Mouse (Mus musculus) ES-E14 (cell line): ENCODE data around the gene Grap2. TPM values are rescaled to one million over a fixed set of nuclear protein-coding genes. Genes with fewer than 3 reads are reported as not detected.
A peak's percentile ranks its signal among the peaks of the same experiment; 100 is the strongest.

Experiments used
- DNase-seq: peaks from one replicate; pipeline ENCODE4 v3.0.0-alpha.2; 2013; ENCODE audit warnings: low read depth, low spot score
- H3K27ac ChIP-seq: 2 replicates; pipeline ENCODE4 v1.5.1; 2012; ENCODE audit warnings: low read depth, mild to moderate bottlenecking, low read length, moderate library complexity, mixed read lengths; ENCODE audit not compliant: poor library complexity, insufficient read depth, severe bottlenecking
- H3K36me3 ChIP-seq: 2 replicates; pipeline ENCODE4 v1.6.1; 2012; ENCODE audit warnings: mild to moderate bottlenecking, low read length, moderate library complexity, mixed read lengths; ENCODE audit not compliant: control insufficient read depth, poor library complexity, insufficient read depth, severe bottlenecking
- H3K4me1 ChIP-seq, 2 experiments: fragments of 150-350 bp in 1 of 2; sonication (generic) in 1 of 2; 2 replicates each; pipeline ENCODE4 v1.6.1; 2012; ENCODE audit warnings: low read length in 2 of 2, mild to moderate bottlenecking in 1 of 2, mixed read lengths in 1 of 2; ENCODE audit not compliant: control insufficient read depth in 2 of 2, insufficient read depth in 2 of 2, poor library complexity in 1 of 2
- H3K4me3 ChIP-seq, 2 experiments: fragments of 150-350 bp in 1 of 2; sonication (generic) in 1 of 2; 2 replicates each; pipeline ENCODE4 v1.5.1; 2012; ENCODE audit warnings: low read length in 2 of 2, low read depth in 1 of 2, mild to moderate bottlenecking in 1 of 2, mixed read lengths in 1 of 2; ENCODE audit not compliant: insufficient read depth in 1 of 2, poor library complexity in 1 of 2, severe bottlenecking in 1 of 2
- H3K9ac ChIP-seq: 2 replicates; pipeline ENCODE4 v1.6.1; 2012; ENCODE audit warnings: low read depth, mild to moderate bottlenecking, low read length, mixed read lengths; ENCODE audit not compliant: poor library complexity, insufficient read depth, severe bottlenecking
- H3K9me3 ChIP-seq: fragments of 150-350 bp; sonication (generic); 2 replicates; pipeline ENCODE4 v1.6.1; 2012; ENCODE audit warnings: low read depth, mild to moderate bottlenecking, low read length; ENCODE audit not compliant: control insufficient read depth, insufficient read depth
- CHD2 ChIP-seq: IDR thresholded peaks from 2 replicates; pipeline ENCODE4 v1.6.1; 2014; ENCODE audit warnings: mild to moderate bottlenecking, low read depth, low read length, inconsistent platforms
- HCFC1 ChIP-seq: IDR thresholded peaks from 2 replicates; pipeline ENCODE4 v1.6.1; 2012; ENCODE audit warnings: low read length, inconsistent platforms, borderline replicate concordance; ENCODE audit not compliant: insufficient read depth
- MAFK ChIP-seq: IDR thresholded peaks from 2 replicates; pipeline ENCODE4 v1.6.1; 2014; ENCODE audit warnings: mild to moderate bottlenecking, low read depth, low read length, inconsistent platforms; ENCODE audit not compliant: insufficient read depth
- ZC3H11A ChIP-seq: IDR thresholded peaks from 2 replicates; pipeline ENCODE4 v1.6.1; 2012; ENCODE audit warnings: low read depth, mild to moderate bottlenecking, inconsistent platforms, low read length, borderline replicate concordance
- ZNF384 ChIP-seq: IDR thresholded peaks from 2 replicates; pipeline ENCODE4 v1.6.1; 2012; ENCODE audit warnings: low read depth, low read length, inconsistent platforms
- in situ Hi-C, 2 experiments: fragments of 600-800 bp; cut with MboI; formaldehyde crosslinking; loops; one replicate each; pipeline ENCODE4 v1.15.1; 2025; ENCODE audit warnings: low sequenced_read_pairs in 2 of 2, inconsistent platforms in 1 of 2; ENCODE audit not compliant: unreplicated experiment in 2 of 2
- total RNA-seq: library from RNA; depleted of rRNA; stranded (reverse); fragments of 300-350 nt; gene quantifications from 2 replicates; pipeline ENCODE4 v1.2.3, GENCODE M21; 2012

Grap2 gene
- total RNA-seq, 1 experiment: 0.45 TPM

DNA sequence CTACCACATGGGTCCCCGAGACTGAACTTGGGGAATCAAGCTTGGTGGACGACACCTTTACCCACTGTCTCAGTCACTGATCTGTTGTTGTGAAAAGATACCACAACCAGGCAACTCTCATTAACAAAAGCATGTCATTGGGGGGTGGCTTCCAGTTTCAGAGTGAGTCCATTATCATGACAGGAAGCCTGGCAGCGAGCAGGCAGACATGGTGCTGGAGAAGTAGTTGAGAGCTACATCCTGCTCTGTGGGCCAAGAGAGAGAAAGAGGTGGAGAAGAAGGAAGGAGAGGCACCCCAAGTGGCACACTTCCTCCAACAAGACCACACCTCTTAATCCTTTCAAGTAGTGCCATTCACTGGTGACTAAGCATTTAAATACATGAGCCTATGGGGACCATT is 67.5 kb downstream of the Grap2 start:
- Histone ChIP-seq H3K9me3 (no peaks in the 10 kb centered on the region), H3K36me3 (no peaks in the 10 kb centered on the region), H3K4me1 (peaks cover 0 to 9% of the 10 kb centered on the region in 2 experiments; a peak in 1 of 4 replicates), H3K27ac (no peak overlapping the region), H3K4me3 (no peak overlapping the region), H3K9ac (no peak overlapping the region)
- DNase-seq: no peak
- TF ChIP-seq ZNF384: no peak
- no peak for TF ChIP-seq HCFC1
- no peak for TF ChIP-seq ZC3H11A
- TF ChIP-seq MAFK: no peak
- no peak for TF ChIP-seq CHD2
- in situ Hi-C loops: no loop called here

- in situ Hi-C loops: no loop called here
- H3K4me3 ChIP-seq: no peak overlapping the region
Measured at GRCm38 (mm10) chr15:80641702-80642435, 69.5 kb downstream of the Grap2 start.

DNA sequence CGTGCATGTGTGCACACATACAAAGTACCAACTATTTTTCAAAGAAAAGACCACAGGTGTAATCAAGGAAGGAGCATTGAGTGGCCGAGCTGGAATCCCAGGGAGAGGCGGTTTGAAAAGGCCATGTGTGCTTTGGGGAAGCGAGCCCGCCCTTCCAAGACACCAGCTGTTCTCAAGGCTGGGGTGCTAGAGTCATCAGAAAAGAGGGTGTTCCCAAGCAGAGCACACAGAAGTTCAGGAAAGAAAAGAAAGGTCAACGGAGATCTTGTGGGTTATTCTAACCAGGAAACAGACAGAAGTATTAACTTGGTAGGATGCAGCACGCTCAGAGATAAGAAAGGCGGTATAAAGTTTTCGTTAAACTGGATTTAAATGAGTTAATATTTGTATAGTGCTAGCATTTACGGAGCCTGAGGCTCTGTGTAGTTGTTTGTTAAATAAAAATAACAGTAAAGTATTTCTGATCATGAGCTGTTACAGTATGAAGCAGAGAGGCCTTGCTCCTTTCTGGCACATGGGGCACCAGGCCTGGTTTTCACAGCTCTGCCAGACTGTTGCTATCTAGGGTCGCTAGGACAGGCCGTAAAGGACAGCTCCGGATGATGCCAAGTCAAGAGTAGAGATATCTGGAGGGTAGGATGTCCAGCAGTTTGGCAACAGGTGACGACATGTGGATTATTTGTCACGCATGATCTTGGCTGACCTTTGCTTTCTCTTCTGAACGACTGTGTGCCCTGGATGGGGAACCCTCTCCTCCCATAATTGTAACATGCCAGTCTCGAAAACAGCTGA is 72.8 kb downstream of the Grap2 start:
- in situ Hi-C loops: no loop called here
- no peak overlapping the region for H3K9ac ChIP-seq
- no peak for TF ChIP-seq ZC3H11A
- no peak for TF ChIP-seq ZNF384
- TF ChIP-seq CHD2: no peak
- no peak for TF ChIP-seq MAFK
- TF ChIP-seq HCFC1: no peak

More at GRCm38 (mm10) chr15:80641702-80642435, 69.5 kb downstream of the Grap2 start:
- no peak overlapping the region for H3K27ac ChIP-seq
- H3K9me3 ChIP-seq: no peaks in the 10 kb centered on the region
- H3K36me3 ChIP-seq: no peaks in the 10 kb centered on the region
- DNase-seq: no peak
- H3K4me1 ChIP-seq: peaks cover 0 to 3% of the 10 kb centered on the region in 2 experiments; a peak in 1 of 4 replicates
- TF ChIP-seq ZC3H11A (no peak), MAFK (no peak), CHD2 (no peak), ZNF384 (no peak), HCFC1 (no peak)
- no peak overlapping the region for H3K9ac ChIP-seq

GRCm38 (mm10) chr15:80648977-80649606 is 76.7 kb downstream of the Grap2 start:
- in situ Hi-C loops: no loop called here
- TF ChIP-seq ZNF384 (no peak), CHD2 (no peak), MAFK (no peak), ZC3H11A (no peak), HCFC1 (no peak)
- H3K4me3 ChIP-seq: peak overlapping the region in 1 of 2 experiments; percentile 20; a peak in 1 of 4 replicates
- H3K9me3 ChIP-seq: no peaks in the 10 kb centered on the region
- DNase-seq: no peak
- no peaks in the 10 kb centered on the region for H3K36me3 ChIP-seq
- H3K9ac ChIP-seq: no peak overlapping the region
- H3K4me1 ChIP-seq: peaks cover 4 to 6% of the 10 kb centered on the region in 2 experiments; a peak in 3 of 4 replicates
- no peak overlapping the region for H3K27ac ChIP-seq

More for the DNA sequence above, 72.8 kb downstream of the Grap2 start:
- no peak for DNase-seq
- Histone ChIP-seq H3K36me3 (no peaks in the 10 kb centered on the region), H3K27ac (no peak overlapping the region), H3K9me3 (no peaks in the 10 kb centered on the region), H3K4me1 (peaks cover 4 to 6% of the 10 kb centered on the region in 2 experiments; a peak in 3 of 4 replicates), H3K4me3 (no peak overlapping the region)
